Mouse (Mus musculus): ENCODE measurements around the gene Tradd.
A peak's percentile ranks its signal among the peaks of the same experiment; 100 is the strongest.

The Tradd gene

GRCm38 (mm10) chr8:105269461-105269947, 5.1 kb upstream of the Tradd start, which contains the start of gene Hsf4:
Hsf4 (plus strand) TSS chr8:105269801.
- DNase-seq: peak; percentile 81

DNA sequence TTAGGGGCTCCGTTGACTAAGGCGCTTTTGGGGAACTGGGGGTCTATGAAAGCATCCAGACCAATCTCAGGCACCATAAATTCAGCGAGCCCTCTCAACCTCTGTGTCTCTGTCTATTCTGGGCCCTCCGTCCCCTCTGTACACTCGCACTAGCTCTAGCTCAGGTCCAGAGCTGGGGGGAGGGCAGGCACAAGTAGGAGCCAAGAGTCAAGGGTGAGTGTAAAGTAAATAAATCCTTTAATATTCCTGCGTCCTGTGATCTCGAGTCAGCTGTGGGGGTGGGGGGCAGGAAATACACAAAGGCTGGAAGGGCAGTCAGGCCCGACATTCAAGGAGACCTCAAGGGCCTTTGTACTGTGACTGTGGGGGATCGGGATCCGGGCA, 4.7 kb upstream of the Tradd start:
- no peak for DNase-seq

DNA sequence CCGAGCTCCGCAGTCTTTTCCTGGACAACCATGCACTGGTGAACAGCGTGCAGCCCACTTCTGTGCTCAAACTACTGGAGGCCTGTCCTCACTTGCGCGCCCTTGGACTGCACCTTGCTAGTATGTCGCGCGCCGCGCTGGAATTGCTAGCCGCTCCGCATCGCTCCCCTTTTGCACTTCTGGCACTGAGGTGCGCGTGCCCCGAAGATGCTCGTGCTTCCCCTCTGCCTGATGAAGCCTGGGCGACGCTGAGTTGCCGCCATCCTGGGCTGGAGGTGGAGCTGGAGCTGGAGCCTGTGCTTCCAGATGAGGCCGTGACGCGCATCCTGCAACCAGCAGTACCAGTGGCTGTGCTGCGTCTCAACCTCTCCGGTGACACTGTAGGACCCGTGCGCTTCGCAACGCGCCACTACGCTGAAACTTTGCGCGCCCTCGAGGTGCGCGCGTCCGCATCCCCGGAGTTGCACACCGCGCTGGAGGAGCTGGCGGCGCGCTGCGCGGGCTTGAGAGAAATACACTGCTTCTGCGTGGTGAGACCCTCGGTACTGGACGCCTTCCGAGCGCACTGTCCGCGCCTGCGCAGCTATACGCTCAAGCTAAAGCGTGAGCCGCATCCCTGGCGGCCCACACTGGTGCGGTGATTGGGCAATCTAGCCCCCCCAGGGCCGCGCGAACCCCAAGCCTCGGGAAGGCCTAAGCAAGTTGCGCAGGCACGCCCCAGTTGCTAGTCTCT, 4.1 kb upstream of the Tradd start:
- DNase-seq: peak; percentile 30

DNA sequence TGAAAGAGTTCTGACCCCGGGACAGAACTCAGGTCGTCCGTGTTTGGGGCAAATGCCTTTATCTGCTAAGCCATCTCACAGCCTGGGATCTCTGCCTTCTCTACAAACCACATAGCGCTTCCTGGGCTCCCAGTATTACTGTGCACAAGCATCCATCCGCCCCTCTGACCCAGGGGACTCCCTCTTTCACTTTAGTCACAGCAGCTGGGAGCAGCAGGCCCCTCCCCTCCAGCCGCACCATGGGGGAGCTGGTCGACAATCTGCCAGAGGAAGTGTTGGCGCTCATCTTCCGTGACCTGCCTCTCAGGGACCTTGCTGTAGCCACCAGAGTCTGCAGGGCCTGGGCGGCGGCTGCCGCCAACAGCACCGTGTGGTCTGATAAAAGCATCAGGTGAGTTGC, 2.4 kb upstream of the Tradd start:
- DNase-seq: no peak

DNA sequence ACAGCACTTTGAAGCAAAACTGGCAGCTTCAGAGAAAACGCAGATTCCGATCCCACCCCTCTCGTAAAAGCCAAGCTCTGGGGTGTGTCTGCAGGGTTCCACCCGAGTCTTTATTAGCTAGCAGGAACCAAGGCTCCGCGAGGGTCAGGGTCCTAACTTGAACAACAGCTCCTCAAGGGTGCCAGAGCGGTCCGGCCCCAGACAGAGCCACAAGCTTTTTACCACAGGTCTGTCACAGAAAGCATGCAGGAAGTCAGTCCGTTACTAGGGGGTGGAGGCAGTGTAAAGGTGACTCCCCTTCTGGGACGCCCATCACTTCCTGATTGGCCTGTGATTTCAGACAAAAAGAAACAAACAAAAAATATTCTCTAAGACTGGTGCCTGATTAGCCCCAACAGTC, 719 bp upstream of the Tradd start:
- DNase-seq: peak; percentile 27

GRCm38 (mm10) chr8:105263244-105263912, 1.0 kb downstream of the Tradd start:
- no peak for DNase-seq

DNA sequence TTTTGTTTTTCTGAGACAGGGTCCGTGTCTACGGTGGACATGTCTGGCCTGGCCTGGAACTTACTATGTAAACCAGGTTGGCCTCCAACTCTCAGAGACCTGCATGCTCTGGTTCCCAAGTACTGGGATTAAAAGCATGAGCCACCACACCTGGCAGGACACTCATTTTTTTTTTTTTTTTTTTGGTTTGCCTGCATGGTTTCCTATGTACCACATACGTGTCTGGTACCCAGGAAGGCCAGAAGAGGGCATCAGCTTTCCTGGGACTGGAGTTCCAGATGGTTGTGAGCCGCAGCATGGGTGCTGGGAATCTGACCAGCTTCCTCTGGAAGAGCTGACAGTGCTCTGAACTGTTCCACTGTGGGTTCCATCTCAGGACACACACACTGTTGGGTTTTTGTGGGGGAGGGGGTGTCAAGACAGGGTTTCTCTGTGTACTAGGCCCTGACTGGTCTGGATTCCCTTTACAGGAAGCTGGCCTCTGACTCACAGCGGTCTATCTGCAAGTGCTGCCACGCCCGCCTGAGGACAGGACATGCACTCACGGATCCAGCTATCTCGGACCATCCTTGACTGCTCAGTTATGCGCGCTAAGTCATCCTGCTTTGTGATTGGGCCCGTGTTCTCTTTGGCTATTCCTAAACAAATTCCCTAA, 3.0 kb downstream of the Tradd start:
- no peak for DNase-seq

GRCm38 (mm10) chr8:105260371-105261099, 3.9 kb downstream of the Tradd start:
- no peak for DNase-seq

- peak; percentile 76 for DNase-seq
Measured at GRCm38 (mm10) chr8:105259721-105260320, 4.6 kb downstream of the Tradd start.

- DNase-seq: no peak
Measured at GRCm38 (mm10) chr8:105258911-105259720, 5.3 kb downstream of the Tradd start.

- no peak for DNase-seq
Measured at GRCm38 (mm10) chr8:105257318-105258114, 6.9 kb downstream of the Tradd start.

DNA sequence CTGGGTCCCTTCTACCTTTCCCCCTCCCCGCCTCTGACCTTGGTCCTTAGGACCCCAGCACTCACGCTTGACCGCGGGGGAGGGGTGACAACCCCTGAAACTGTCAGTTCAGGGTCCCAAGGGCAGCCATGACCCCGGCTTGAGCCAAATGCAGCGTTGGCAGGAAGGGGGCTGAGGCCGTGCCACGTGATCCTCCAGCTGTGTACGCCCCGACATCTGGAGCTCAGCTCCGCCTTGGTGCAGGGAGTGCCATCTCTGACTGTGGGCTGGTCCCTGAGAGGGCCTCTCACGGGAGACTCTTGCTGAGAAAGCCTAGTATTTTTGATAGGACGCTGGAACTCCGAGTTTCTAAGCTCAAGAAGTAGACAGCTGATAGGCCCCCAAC, 9.5 kb downstream of the Tradd start, which contains the start of gene B3gnt9:
Gene B3gnt9 (minus strand): TSS at position 188 of the 385 bp plus-strand sequence.
- DNase-seq: peak; percentile 39

DNA sequence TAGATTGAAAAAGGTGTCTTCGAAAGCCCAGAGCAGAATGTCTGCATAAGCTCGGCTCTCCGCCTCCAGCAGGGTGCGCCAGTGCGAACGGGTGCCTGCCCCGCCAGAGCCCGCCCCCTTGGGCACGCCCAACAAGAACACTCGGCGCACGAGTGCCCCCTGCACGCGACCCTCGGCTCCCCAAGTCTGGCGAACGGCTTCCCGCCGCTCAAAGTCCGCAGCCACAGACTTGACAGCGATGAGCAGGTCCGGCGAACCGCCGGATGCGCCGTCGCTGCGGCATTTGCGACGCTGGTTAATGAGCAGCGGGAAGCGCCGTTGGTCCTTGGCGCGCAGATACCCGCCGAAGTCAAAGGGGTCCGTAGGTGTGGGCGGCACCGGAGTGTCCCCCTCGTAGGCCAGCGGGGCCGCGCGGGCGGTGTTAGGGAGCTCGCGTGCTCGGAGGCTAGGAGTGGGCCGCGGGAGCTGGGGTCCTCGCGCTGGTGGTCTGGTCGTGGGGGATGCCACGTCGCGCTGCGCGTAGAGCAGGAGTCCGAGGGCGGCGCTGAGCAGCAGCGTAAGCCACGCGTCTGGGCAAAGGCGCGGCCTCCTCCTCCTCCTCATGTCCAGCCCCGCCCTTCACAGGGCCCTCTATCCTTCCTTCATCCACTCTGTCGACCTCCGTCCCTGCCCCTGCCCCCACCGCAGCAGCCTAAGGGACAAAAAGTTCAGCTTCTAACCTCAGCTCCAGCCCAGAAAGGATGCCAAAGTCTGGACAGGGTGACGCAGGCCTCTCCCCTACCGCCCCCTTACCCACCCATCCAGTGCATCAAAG, 10.1 kb downstream of the Tradd start:
- DNase-seq: peak; percentile 90

DNA sequence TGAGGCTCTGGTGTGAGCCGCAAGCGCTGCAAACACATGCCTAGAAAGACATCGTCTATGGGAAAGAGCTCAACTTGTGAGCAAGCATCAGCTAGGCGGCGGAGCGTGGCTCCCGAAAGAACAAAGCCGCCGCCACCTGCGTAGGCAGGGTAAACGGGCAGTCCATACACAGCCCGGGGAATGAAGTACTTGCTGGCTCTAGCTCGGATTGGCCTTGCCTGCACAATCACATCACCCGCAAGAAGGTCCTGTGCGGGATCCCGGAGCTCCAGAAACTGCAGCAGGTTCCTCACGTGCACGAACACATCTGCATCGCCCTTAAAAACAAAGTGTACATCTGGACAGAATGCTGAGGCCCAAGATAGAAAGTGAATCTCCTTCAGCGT, 10.7 kb downstream of the Tradd start:
- DNase-seq: no peak

GRCm38 (mm10) chr8:105252680-105253537, 11.5 kb downstream of the Tradd start:
- DNase-seq: no peak

DNA sequence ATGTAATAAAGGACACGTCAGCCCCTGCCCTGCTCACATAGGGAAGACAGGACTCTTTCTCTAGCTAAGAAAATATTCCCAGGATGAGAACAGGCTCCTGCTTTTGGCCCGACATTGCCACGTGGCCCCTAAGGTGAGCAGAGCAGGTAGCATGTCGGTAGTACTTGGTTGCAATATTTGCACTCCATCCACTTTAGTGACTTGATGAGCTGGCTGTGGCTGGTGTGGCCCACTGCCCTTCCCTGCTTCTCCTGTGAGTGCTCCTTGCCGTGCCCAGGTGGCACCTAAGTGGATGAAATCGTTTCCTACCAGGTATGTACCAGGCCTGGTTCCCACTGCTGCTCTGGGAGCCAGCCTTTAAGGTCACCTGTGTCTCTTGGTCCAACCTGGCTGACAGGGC, 12.5 kb downstream of the Tradd start:
- no peak for DNase-seq

GRCm38 (mm10) chr8:105241016-105241415, 23.4 kb downstream of the Tradd start:
- DNase-seq: no peak

DNA sequence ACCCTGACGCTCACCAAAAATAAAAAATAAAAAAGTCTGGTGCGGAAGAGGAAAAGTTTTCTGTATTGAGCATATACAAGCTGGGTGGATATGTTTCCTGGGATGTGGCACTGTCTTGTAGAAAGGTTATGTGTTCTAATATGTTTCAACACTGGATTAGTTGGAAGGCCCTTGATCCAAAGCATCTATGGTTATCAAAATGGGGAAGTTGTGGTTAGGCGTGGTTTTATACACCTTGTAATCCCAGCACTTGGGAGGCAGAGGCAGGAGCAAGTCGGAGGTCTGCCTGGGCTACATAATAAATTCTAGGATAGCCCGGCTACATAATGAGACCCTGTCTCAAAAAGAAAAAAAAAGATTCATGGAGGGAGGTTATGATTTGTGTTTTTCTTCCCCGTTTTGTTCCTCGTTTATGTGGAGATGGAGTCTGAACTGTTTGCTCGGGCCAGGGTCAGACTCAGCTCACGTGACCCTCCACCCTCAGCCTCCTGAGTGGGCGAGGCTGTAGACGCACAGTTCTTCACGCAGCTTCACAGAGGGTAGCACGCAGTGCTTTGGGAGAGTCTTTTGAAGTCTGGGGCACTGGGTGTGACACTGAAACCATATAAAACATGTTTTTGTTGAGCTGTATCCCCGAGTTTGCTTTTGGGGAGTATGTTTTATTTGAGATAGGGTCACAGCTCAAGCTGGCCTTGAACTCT, 26.8 kb downstream of the Tradd start:
- no peak for DNase-seq

All from kidney, adult 18-20 months (tissue).